Mouse (Mus musculus) left cerebral cortex, adult 9 months (tissue): ENCODE measurements around the gene Olfr441.
"Not testable (repeated sequence)": the region's sequence is repeated elsewhere in the genome, so short reads cannot be mapped to it uniquely, and the experiment has no call there.

Source experiments
- DNase-seq, 2 experiments: peaks; one replicate each; pipeline ENCODE4 v3.0.0; 2022; ENCODE audit warnings: low spot score in 2 of 2

The Olfr441 gene

GRCm38 (mm10) chr6:43106069-43106468, at the start of gene Olfr441:
Gene Olfr441 (plus strand): TSS chr6:43106369.
- DNase-seq = not testable (repeated sequence)

GRCm38 (mm10) chr6:43078750-43079149, 27.4 kb upstream of the Olfr441 start:
- DNase-seq = peak in 1 of 2 experiments; percentile 22

- DNase-seq = not testable (repeated sequence)
Observed at GRCm38 (mm10) chr6:43081405-43081804, 24.8 kb upstream of the Olfr441 start.

- not testable (repeated sequence) for DNase-seq
Observed at GRCm38 (mm10) chr6:43146267-43146666, 40.1 kb downstream of the Olfr441 start, which contains the start of gene Olfr237-ps1. Gene Olfr237-ps1 (plus strand): TSS chr6:43146567.

GRCm38 (mm10) chr6:43159502-43159901, 53.3 kb downstream of the Olfr441 start:
- no peak for DNase-seq

- no peak for DNase-seq
Observed at GRCm38 (mm10) chr6:43162982-43163381, 56.8 kb downstream of the Olfr441 start, which contains the start of gene Olfr437. Gene Olfr437 (plus strand): TSS chr6:43163282.

- DNase-seq = no peak
Observed at GRCm38 (mm10) chr6:43167246-43167645, 61.1 kb downstream of the Olfr441 start.
